Mouse (Mus musculus) MEL (cell line): ENCODE measurements around the gene Zfp408.

Source experiments
- BHLHE40 ChIP-seq: IDR thresholded peaks from 2 replicates; pipeline ENCODE4 v1.6.1; 2012; ENCODE audit warnings: low read depth, mild to moderate bottlenecking, inconsistent platforms, low read length, improper control_type of control experiment, borderline replicate concordance
- CTCF ChIP-seq, 3 experiments: IDR thresholded peaks in 2 of 3; conservative IDR thresholded peaks in 1 of 3; 2 replicates each; pipeline ENCODE4 v1.5.1; 2011 to 2012; ENCODE audit warnings: low read length in 3 of 3, low read depth in 2 of 3, mild to moderate bottlenecking in 2 of 3, improper control_type of control experiment in 1 of 3, inconsistent platforms in 1 of 3, mixed read lengths in 1 of 3, moderate library complexity in 1 of 3; ENCODE audit not compliant: control insufficient read depth in 1 of 3, insufficient read depth in 1 of 3, poor library complexity in 1 of 3, severe bottlenecking in 1 of 3
- EP300 ChIP-seq, 2 experiments: IDR thresholded peaks; 2 replicates each; pipeline ENCODE4 v1.6.1; 2011; ENCODE audit warnings: improper control_type of control experiment in 2 of 2, low read length in 2 of 2, low read depth in 1 of 2, mild to moderate bottlenecking in 1 of 2
- JUND ChIP-seq: IDR thresholded peaks from 2 replicates; pipeline ENCODE4 v1.6.1; 2011; ENCODE audit warnings: low read depth, mild to moderate bottlenecking, improper control_type of control experiment, low read length
- MAFK ChIP-seq: IDR thresholded peaks from 2 replicates; pipeline ENCODE4 v1.6.1; 2011; ENCODE audit warnings: low read depth, mild to moderate bottlenecking, low read length, improper control_type of control experiment, borderline replicate concordance
- ZNF384 ChIP-seq: IDR thresholded peaks from 2 replicates; pipeline ENCODE4 v1.6.1; 2012; ENCODE audit warnings: low read depth, mild to moderate bottlenecking, inconsistent platforms, low read length, improper control_type of control experiment

DNA sequence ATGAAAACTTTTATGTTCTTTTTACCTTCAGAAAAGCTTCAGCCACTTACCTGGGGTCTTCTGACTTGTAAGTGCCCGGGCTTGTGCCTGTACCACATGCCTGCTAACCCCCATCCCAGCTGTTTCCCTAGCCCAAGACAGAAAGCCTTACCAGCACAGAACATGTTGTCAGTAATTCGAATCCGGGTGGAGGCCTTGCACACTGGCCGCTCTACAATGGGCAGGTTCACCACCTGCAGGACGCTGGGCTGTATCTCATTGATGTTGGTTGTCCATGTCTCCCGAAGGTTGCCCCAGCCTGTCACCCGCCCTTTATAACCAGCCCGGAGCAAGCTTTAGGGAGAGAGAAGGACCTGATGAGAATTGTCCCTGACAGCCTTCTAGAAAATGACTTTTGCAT lies 21.4 kb downstream of the Zfp408 start:
- TF ChIP-seq CTCF (IDR thresholded peaks at IDR 0.05 in 2 of 3, conservative IDR thresholded peaks at IDR 0.05 in 1 of 3; ENCODE audit: control insufficient read depth in 1 of 3, insufficient read depth in 1 of 3, low read depth in 2 of 3, low read length in 3 of 3, poor library complexity in 1 of 3, severe bottlenecking in 1 of 3) (no peak), ZNF384 (no peak), MAFK (no peak), EP300 (IDR thresholded peaks at IDR 0.05; ENCODE audit: low read depth in 1 of 2, low read length in 2 of 2) (no peak), BHLHE40 (no peak), JUND (no peak)
